Mouse (Mus musculus): ENCODE data around the gene Rarb. TPM values are rescaled to one million over a fixed set of nuclear protein-coding genes. Genes with fewer than 3 reads are reported as not detected.

Rarb gene
- total and polyA plus RNA-seq, 3 experiments: 0.04 TPM; not detected in 2

- no peaks in the 10 kb centered on the region for H3K79me2 ChIP-seq (replicated peaks; ENCODE audit: control insufficient read depth, extremely low read depth, insufficient read depth, poor library complexity, severe bottlenecking)
- no peaks in the 10 kb centered on the region for H3K36me3 ChIP-seq (replicated peaks in 1 of 2; ENCODE audit: control insufficient read depth in 1 of 2, insufficient read depth in 1 of 2, low read length in 1 of 2)
- no peak overlapping the region for H3K9ac ChIP-seq (ENCODE audit: insufficient read depth, low read depth)
- H3K27me3 ChIP-seq (replicated peaks): no peaks in the 10 kb centered on the region
- H3K4me1 ChIP-seq (ENCODE audit: control insufficient read depth in 1 of 2, insufficient read depth in 2 of 2): no peaks in the 10 kb centered on the region
- H3K27ac ChIP-seq (ENCODE audit: insufficient read depth, low read depth): no peak overlapping the region
- no peak for DNase-seq (ENCODE audit: extremely low read depth)
- H3K4me2 ChIP-seq (ENCODE audit: insufficient read depth, low read depth, poor library complexity, severe bottlenecking): no peak overlapping the region
- dilution Hi-C loops (cut with MboI; ENCODE audit: extremely low pct_ligation_motif_present, extremely low pct_unique_long_range_greater_than_20kb, low sequenced_read_pairs): no loop called here
- no peaks in the 10 kb centered on the region for H3K9me3 ChIP-seq (replicated peaks; ENCODE audit: low read length)
- TF ChIP-seq ZC3H11A (IDR thresholded peaks at IDR 0.05; ENCODE audit: low read depth, low read length) (no peak), SMC3 (IDR thresholded peaks at IDR 0.05; ENCODE audit: low read depth, low read length) (no peak), MEF2A (IDR thresholded peaks at IDR 0.05; ENCODE audit: borderline replicate concordance, low read depth, low read length) (no peak), MYC (IDR thresholded peaks at IDR 0.05; ENCODE audit: low read depth, low read length) (no peak), ZNF384 (IDR thresholded peaks at IDR 0.05; ENCODE audit: low read depth, low read length) (no peak), RAD21 (IDR thresholded peaks at IDR 0.05; ENCODE audit: low read depth, low read length) (no peak)
- in situ Hi-C loops (cut with MboI; ENCODE audit: low pct_ligation_motif_present, low pct_unique_long_range_greater_than_20kb, low sequenced_read_pairs): no loop called here
- no peak overlapping the region for H3K4me3 ChIP-seq (replicated peaks in 1 of 3; ENCODE audit: low read depth in 2 of 3, low read length in 2 of 3, poor library complexity in 1 of 3)
Measured at GRCm38 (mm10) chr14:16515731-16516130, 303.2 kb downstream of the Rarb start.

GRCm38 (mm10) chr14:16510574-16510973 lies 308.4 kb downstream of the Rarb start:
- Histone ChIP-seq H3K9ac (ENCODE audit: insufficient read depth, low read depth) (no peak overlapping the region), H3K36me3 (replicated peaks in 1 of 2; ENCODE audit: control insufficient read depth in 1 of 2, insufficient read depth in 1 of 2, low read length in 1 of 2) (no peaks in the 10 kb centered on the region), H3K27me3 (replicated peaks) (no peaks in the 10 kb centered on the region), H3K4me1 (ENCODE audit: control insufficient read depth in 1 of 2, insufficient read depth in 2 of 2) (no peaks in the 10 kb centered on the region), H3K9me3 (replicated peaks; ENCODE audit: low read length) (no peaks in the 10 kb centered on the region), H3K27ac (ENCODE audit: insufficient read depth, low read depth) (no peak overlapping the region), H3K4me3 (replicated peaks in 1 of 3; ENCODE audit: low read depth in 2 of 3, low read length in 2 of 3, poor library complexity in 1 of 3) (no peak overlapping the region), H3K79me2 (replicated peaks; ENCODE audit: control insufficient read depth, extremely low read depth, insufficient read depth, poor library complexity, severe bottlenecking) (no peaks in the 10 kb centered on the region), H3K4me2 (ENCODE audit: insufficient read depth, low read depth, poor library complexity, severe bottlenecking) (no peak overlapping the region)
- dilution Hi-C loops (cut with MboI; ENCODE audit: extremely low pct_ligation_motif_present, extremely low pct_unique_long_range_greater_than_20kb, low sequenced_read_pairs) (no loop called here), in situ Hi-C loops (cut with MboI; ENCODE audit: low pct_ligation_motif_present, low pct_unique_long_range_greater_than_20kb, low sequenced_read_pairs) (no loop called here)
- no peak for DNase-seq (ENCODE audit: extremely low read depth)
- TF ChIP-seq UBTF (IDR thresholded peaks at IDR 0.05; ENCODE audit: low read depth, low read length): no peak
- no peak for TF ChIP-seq USF1 (IDR thresholded peaks at IDR 0.05; ENCODE audit: low read depth, low read length)

GRCm38 (mm10) chr14:16509825-16510224 lies 309.1 kb downstream of the Rarb start:
- H3K4me1 ChIP-seq (ENCODE audit: control insufficient read depth in 1 of 2, insufficient read depth in 2 of 2): no peaks in the 10 kb centered on the region
- H3K27ac ChIP-seq (ENCODE audit: insufficient read depth, low read depth): no peak overlapping the region
- H3K4me3 ChIP-seq (replicated peaks in 1 of 3; ENCODE audit: low read depth in 2 of 3, low read length in 2 of 3, poor library complexity in 1 of 3): no peak overlapping the region
- in situ Hi-C loops (cut with MboI; ENCODE audit: low pct_ligation_motif_present, low pct_unique_long_range_greater_than_20kb, low sequenced_read_pairs) (no loop called here), dilution Hi-C loops (cut with MboI; ENCODE audit: extremely low pct_ligation_motif_present, extremely low pct_unique_long_range_greater_than_20kb, low sequenced_read_pairs) (no loop called here)
- H3K9me3 ChIP-seq (replicated peaks; ENCODE audit: low read length): no peaks in the 10 kb centered on the region
- H3K9ac ChIP-seq (ENCODE audit: insufficient read depth, low read depth): no peak overlapping the region
- H3K27me3 ChIP-seq (replicated peaks): no peaks in the 10 kb centered on the region
- no peaks in the 10 kb centered on the region for H3K79me2 ChIP-seq (replicated peaks; ENCODE audit: control insufficient read depth, extremely low read depth, insufficient read depth, poor library complexity, severe bottlenecking)
- no peaks in the 10 kb centered on the region for H3K36me3 ChIP-seq (replicated peaks in 1 of 2; ENCODE audit: control insufficient read depth in 1 of 2, insufficient read depth in 1 of 2, low read length in 1 of 2)
- TF ChIP-seq EP300 (IDR thresholded peaks at IDR 0.05; ENCODE audit: low read length) (no peak), CHD2 (IDR thresholded peaks at IDR 0.05; ENCODE audit: low read length) (no peak), NRF1 (IDR thresholded peaks at IDR 0.05; ENCODE audit: low read depth, low read length) (no peak), POLR2AphosphoS2 (IDR thresholded peaks at IDR 0.05; ENCODE audit: low read depth, low read length) (no peak), RCOR1 (conservative IDR thresholded peaks at IDR 0.05; ENCODE audit: low read depth, low read length) (no peak), MAX (IDR thresholded peaks at IDR 0.05; ENCODE audit: low read length) (no peak), CHD1 (IDR thresholded peaks at IDR 0.05; ENCODE audit: low read depth, low read length) (no peak)
- H3K4me2 ChIP-seq (ENCODE audit: insufficient read depth, low read depth, poor library complexity, severe bottlenecking): no peak overlapping the region
- DNase-seq (ENCODE audit: extremely low read depth): no peak

Measured in CH12.LX (cell line).